Mouse (Mus musculus): Measurements from ENCODE around the gene Ptprd. TPM values are rescaled to one million over a fixed set of nuclear protein-coding genes. Genes with fewer than 3 reads are reported as not detected.

The Ptprd gene
- polyA plus RNA-seq, 1 experiment: 1.2 TPM

GRCm38 (mm10) chr4:76025571-76026325 lies 2186.0 kb downstream of the Ptprd start:
- no peak for TF ChIP-seq MYOG (IDR thresholded peaks at IDR 0.05; ENCODE audit: control insufficient read depth, extremely low read depth, insufficient read length)
- TF ChIP-seq FOSL1 (IDR thresholded peaks at IDR 0.05; ENCODE audit: insufficient read depth, low read length, poor library complexity, severe bottlenecking): no peak
- no peak for TF ChIP-seq MYOD1 (IDR thresholded peaks at IDR 0.05; ENCODE audit: control insufficient read depth, insufficient read length, low read depth)
- TF ChIP-seq USF1 (IDR thresholded peaks at IDR 0.05; ENCODE audit: low read depth): no peak
- TF ChIP-seq CTCF (IDR thresholded peaks at IDR 0.05; ENCODE audit: control insufficient read depth, insufficient read depth, insufficient read length): no peak
- no peak for TF ChIP-seq CEBPB (IDR thresholded peaks at IDR 0.05; ENCODE audit: low read depth)
- H3K79me3 ChIP-seq (ENCODE audit: low read depth): no peaks in the 10 kb centered on the region
- no peak overlapping the region for H3K4me3 ChIP-seq (ENCODE audit: insufficient read depth, poor library complexity, severe bottlenecking)
- no peaks in the 10 kb centered on the region for H3K27me3 ChIP-seq (ENCODE audit: control insufficient read depth, insufficient read depth, insufficient read length)
- H3K36me3 ChIP-seq (ENCODE audit: control insufficient read depth, insufficient read depth): no peaks in the 10 kb centered on the region
- no peaks in the 10 kb centered on the region for H3K79me2 ChIP-seq (ENCODE audit: control insufficient read depth, insufficient read depth)
- H3ac ChIP-seq (ENCODE audit: control insufficient read depth, insufficient read length, low read depth): no peak overlapping the region

GRCm38 (mm10) chr4:76024502-76024821 lies 2187.3 kb downstream of the Ptprd start:
- Histone ChIP-seq H3K27me3 (ENCODE audit: control insufficient read depth, insufficient read depth, insufficient read length) (no peaks in the 10 kb centered on the region), H3K36me3 (ENCODE audit: control insufficient read depth, insufficient read depth) (no peaks in the 10 kb centered on the region), H3K4me3 (ENCODE audit: insufficient read depth, poor library complexity, severe bottlenecking) (no peak overlapping the region), H3K79me2 (ENCODE audit: control insufficient read depth, insufficient read depth) (no peaks in the 10 kb centered on the region), H3K79me3 (ENCODE audit: low read depth) (no peaks in the 10 kb centered on the region), H3ac (ENCODE audit: control insufficient read depth, insufficient read length, low read depth) (no peak overlapping the region)
- TF ChIP-seq MAX (IDR thresholded peaks at IDR 0.05) (no peak), MYOG (IDR thresholded peaks at IDR 0.05; ENCODE audit: control insufficient read depth, extremely low read depth, insufficient read length) (no peak), FOSL1 (IDR thresholded peaks at IDR 0.05; ENCODE audit: insufficient read depth, low read length, poor library complexity, severe bottlenecking) (no peak), MYOD1 (IDR thresholded peaks at IDR 0.05; ENCODE audit: control insufficient read depth, insufficient read length, low read depth) (no peak), CEBPB (IDR thresholded peaks at IDR 0.05; ENCODE audit: low read depth) (no peak), USF1 (IDR thresholded peaks at IDR 0.05; ENCODE audit: low read depth) (no peak), CTCF (IDR thresholded peaks at IDR 0.05; ENCODE audit: control insufficient read depth, insufficient read depth, insufficient read length) (no peak)

GRCm38 (mm10) chr4:76023756-76024501 lies 2187.8 kb downstream of the Ptprd start:
- H3K36me3 ChIP-seq (ENCODE audit: control insufficient read depth, insufficient read depth): no peaks in the 10 kb centered on the region
- TF ChIP-seq MYOG (IDR thresholded peaks at IDR 0.05; ENCODE audit: control insufficient read depth, extremely low read depth, insufficient read length) (no peak), USF1 (IDR thresholded peaks at IDR 0.05; ENCODE audit: low read depth) (no peak), CEBPB (IDR thresholded peaks at IDR 0.05; ENCODE audit: low read depth) (no peak)
- H3K4me3 ChIP-seq (ENCODE audit: insufficient read depth, poor library complexity, severe bottlenecking): no peak overlapping the region
- H3K79me2 ChIP-seq (ENCODE audit: control insufficient read depth, insufficient read depth): no peaks in the 10 kb centered on the region
- H3K27me3 ChIP-seq (ENCODE audit: control insufficient read depth, insufficient read depth, insufficient read length): no peaks in the 10 kb centered on the region
- no peak overlapping the region for H3ac ChIP-seq (ENCODE audit: control insufficient read depth, insufficient read length, low read depth)
- no peaks in the 10 kb centered on the region for H3K79me3 ChIP-seq (ENCODE audit: low read depth)

- no peaks in the 10 kb centered on the region for H3K27me3 ChIP-seq (ENCODE audit: control insufficient read depth, insufficient read depth, insufficient read length)
- no peaks in the 10 kb centered on the region for H3K79me3 ChIP-seq (ENCODE audit: low read depth)
- H3K4me3 ChIP-seq (ENCODE audit: insufficient read depth, poor library complexity, severe bottlenecking): no peak overlapping the region
- no peak overlapping the region for H3ac ChIP-seq (ENCODE audit: control insufficient read depth, insufficient read length, low read depth)
- H3K36me3 ChIP-seq (ENCODE audit: control insufficient read depth, insufficient read depth): no peaks in the 10 kb centered on the region
- TF ChIP-seq MYOD1 (IDR thresholded peaks at IDR 0.05; ENCODE audit: control insufficient read depth, insufficient read length, low read depth) (no peak), CEBPB (IDR thresholded peaks at IDR 0.05; ENCODE audit: low read depth) (no peak), CTCF (IDR thresholded peaks at IDR 0.05; ENCODE audit: control insufficient read depth, insufficient read depth, insufficient read length) (no peak), USF1 (IDR thresholded peaks at IDR 0.05; ENCODE audit: low read depth) (no peak), MAX (IDR thresholded peaks at IDR 0.05) (no peak), FOSL1 (IDR thresholded peaks at IDR 0.05; ENCODE audit: insufficient read depth, low read length, poor library complexity, severe bottlenecking) (no peak), MYOG (IDR thresholded peaks at IDR 0.05; ENCODE audit: control insufficient read depth, extremely low read depth, insufficient read length) (no peak)
- H3K79me2 ChIP-seq (ENCODE audit: control insufficient read depth, insufficient read depth): no peaks in the 10 kb centered on the region
These were observed 2190.1 kb downstream of the Ptprd start for GRCm38 (mm10) chr4:76021670-76022069.

- TF ChIP-seq USF1 (IDR thresholded peaks at IDR 0.05; ENCODE audit: low read depth) (no peak), FOSL1 (IDR thresholded peaks at IDR 0.05; ENCODE audit: insufficient read depth, low read length, poor library complexity, severe bottlenecking) (no peak), MYOG (IDR thresholded peaks at IDR 0.05; ENCODE audit: control insufficient read depth, extremely low read depth, insufficient read length) (no peak), CEBPB (IDR thresholded peaks at IDR 0.05; ENCODE audit: low read depth) (no peak), CTCF (IDR thresholded peaks at IDR 0.05; ENCODE audit: control insufficient read depth, insufficient read depth, insufficient read length) (no peak), MYOD1 (IDR thresholded peaks at IDR 0.05; ENCODE audit: control insufficient read depth, insufficient read length, low read depth) (no peak), MAX (IDR thresholded peaks at IDR 0.05) (no peak)
- Histone ChIP-seq H3K4me3 (ENCODE audit: insufficient read depth, poor library complexity, severe bottlenecking) (no peak overlapping the region), H3K79me3 (ENCODE audit: low read depth) (no peaks in the 10 kb centered on the region), H3K36me3 (ENCODE audit: control insufficient read depth, insufficient read depth) (no peaks in the 10 kb centered on the region), H3K27me3 (ENCODE audit: control insufficient read depth, insufficient read depth, insufficient read length) (no peaks in the 10 kb centered on the region), H3ac (ENCODE audit: control insufficient read depth, insufficient read length, low read depth) (no peak overlapping the region), H3K79me2 (ENCODE audit: control insufficient read depth, insufficient read depth) (no peaks in the 10 kb centered on the region)
These were observed 2196.7 kb downstream of the Ptprd start for GRCm38 (mm10) chr4:76015026-76015425.
